Mouse (Mus musculus): ENCODE results near the gene Fam71e1.

- TF ChIP-seq CTCF (conservative IDR thresholded peaks at IDR 0.05; ENCODE audit: low read length) (no peak), NANOG (IDR thresholded peaks at IDR 0.05; ENCODE audit: borderline replicate concordance, low read length) (no peak), POU5F1 (IDR thresholded peaks at IDR 0.05; ENCODE audit: borderline replicate concordance, low read length) (no peak)
Observed at GRCm38 (mm10) chr7:44534656-44535441, 38.5 kb downstream of the Fam71e1 start.
